Mouse (Mus musculus): ENCODE data around the gene C130026I21Rik. TPM values are rescaled to one million over a fixed set of nuclear protein-coding genes. Genes with fewer than 3 reads are reported as not detected.
"Not testable (repeated sequence)": the region's sequence is repeated elsewhere in the genome, so short reads cannot be mapped to it uniquely, and the experiment has no call there.

C130026I21Rik gene
- polyA plus RNA-seq, 1 experiment from 2014 or later: not detected

- not testable (repeated sequence) for H3K4me2 ChIP-seq (replicated peaks; ENCODE audit: low read depth, low read length); H3K4me3 ChIP-seq (ENCODE audit: low read depth, low read length); H3K9me3 ChIP-seq (ENCODE audit: control insufficient read depth, low read depth, low read length); H3K27me3 ChIP-seq (ENCODE audit: control insufficient read depth, insufficient read depth, low read length); ATAC-seq (ENCODE audit: insufficient number of reproducible peaks, insufficient read depth, low FRiP score, low read depth); H3K36me3 ChIP-seq (ENCODE audit: control insufficient read depth, insufficient read depth, low read length); H3K27ac ChIP-seq (ENCODE audit: low read length); H3K9ac ChIP-seq (replicated peaks; ENCODE audit: low read depth, low read length); H3K4me1 ChIP-seq (ENCODE audit: control insufficient read depth, insufficient read depth, low read length)
- 69% methylated on average over 1 of the region's 1 CpGs for WGBS
Measured at GRCm38 (mm10) chr1:85099864-85100263, 170.5 kb downstream of the C130026I21Rik start, which contains the start of gene Gm10553. TSS of gene Gm10553 (plus strand) at chr1:85100164.

GRCm38 (mm10) chr1:85099081-85099480 is 171.3 kb downstream of the C130026I21Rik start:
- not testable (repeated sequence) for H3K27me3 ChIP-seq (ENCODE audit: control insufficient read depth, insufficient read depth, low read length); H3K27ac ChIP-seq (ENCODE audit: low read length); H3K9me3 ChIP-seq (ENCODE audit: control insufficient read depth, low read depth, low read length); ATAC-seq (ENCODE audit: insufficient number of reproducible peaks, insufficient read depth, low FRiP score, low read depth); H3K4me3 ChIP-seq (ENCODE audit: low read depth, low read length); H3K4me1 ChIP-seq (ENCODE audit: control insufficient read depth, insufficient read depth, low read length); H3K4me2 ChIP-seq (replicated peaks; ENCODE audit: low read depth, low read length); H3K9ac ChIP-seq (replicated peaks; ENCODE audit: low read depth, low read length); H3K36me3 ChIP-seq (ENCODE audit: control insufficient read depth, insufficient read depth, low read length)
- WGBS: 79% methylated on average over 5 of the region's 7 CpGs

GRCm38 (mm10) chr1:85093011-85093572 is 177.3 kb downstream of the C130026I21Rik start:
- not testable (repeated sequence) for H3K4me1 ChIP-seq (ENCODE audit: control insufficient read depth, insufficient read depth, low read length); ATAC-seq (ENCODE audit: insufficient number of reproducible peaks, insufficient read depth, low FRiP score, low read depth); H3K27ac ChIP-seq (ENCODE audit: low read length); H3K4me3 ChIP-seq (ENCODE audit: low read depth, low read length); H3K36me3 ChIP-seq (ENCODE audit: control insufficient read depth, insufficient read depth, low read length); H3K9me3 ChIP-seq (ENCODE audit: control insufficient read depth, low read depth, low read length); H3K27me3 ChIP-seq (ENCODE audit: control insufficient read depth, insufficient read depth, low read length); H3K9ac ChIP-seq (replicated peaks; ENCODE audit: low read depth, low read length); H3K4me2 ChIP-seq (replicated peaks; ENCODE audit: low read depth, low read length)
- 76% methylated on average over 6 of the region's 7 CpGs for WGBS

DNA sequence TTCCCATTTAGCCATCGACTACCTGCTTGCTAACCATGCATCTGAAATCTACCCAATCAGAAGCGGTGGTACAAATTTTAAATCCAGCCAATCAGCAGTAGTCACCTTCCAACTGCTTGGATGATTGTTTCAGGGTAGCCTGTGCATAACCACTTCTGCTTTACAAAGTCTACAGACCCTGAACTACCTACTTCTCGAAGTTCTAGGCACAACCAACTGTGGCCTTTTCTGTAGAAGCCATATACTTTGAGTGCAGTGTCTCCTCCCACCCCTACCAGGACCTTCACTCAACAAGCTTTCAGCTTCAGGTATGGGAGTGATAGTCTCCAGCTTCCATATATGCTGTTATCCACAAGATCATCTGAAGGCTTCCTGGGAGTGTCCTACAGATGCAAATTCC is 178.2 kb downstream of the C130026I21Rik start:
- ATAC-seq (ENCODE audit: insufficient number of reproducible peaks, insufficient read depth, low FRiP score, low read depth); H3K4me1 ChIP-seq (ENCODE audit: control insufficient read depth, insufficient read depth, low read length): not testable (repeated sequence)
- 40% methylated on average over 1 of the region's 3 CpGs for WGBS

DNA sequence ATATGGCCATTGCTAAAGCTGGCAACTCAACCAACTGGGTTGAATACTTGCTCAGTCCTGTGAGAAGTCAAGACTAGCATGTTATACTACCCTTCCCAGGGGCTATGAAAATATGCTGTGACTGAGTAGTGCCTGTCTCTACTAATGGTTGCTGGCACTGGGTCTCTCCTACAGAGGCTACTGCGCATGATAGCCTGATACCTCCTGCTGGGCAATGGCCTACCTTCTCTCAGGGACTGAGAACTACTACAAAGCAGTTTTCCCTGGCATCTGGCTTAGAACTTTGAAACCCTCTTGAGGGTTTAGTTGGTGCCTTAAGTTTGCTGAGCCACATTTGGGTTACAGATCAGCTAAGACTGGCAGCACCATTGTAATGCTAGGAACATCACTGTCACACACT is 184.2 kb downstream of the C130026I21Rik start:
- H3K4me3 ChIP-seq (ENCODE audit: low read depth, low read length); H3K9ac ChIP-seq (replicated peaks; ENCODE audit: low read depth, low read length); H3K27me3 ChIP-seq (ENCODE audit: control insufficient read depth, insufficient read depth, low read length); H3K27ac ChIP-seq (ENCODE audit: low read length); H3K9me3 ChIP-seq (ENCODE audit: control insufficient read depth, low read depth, low read length); H3K4me2 ChIP-seq (replicated peaks; ENCODE audit: low read depth, low read length); ATAC-seq (ENCODE audit: insufficient number of reproducible peaks, insufficient read depth, low FRiP score, low read depth); H3K36me3 ChIP-seq (ENCODE audit: control insufficient read depth, insufficient read depth, low read length); H3K4me1 ChIP-seq (ENCODE audit: control insufficient read depth, insufficient read depth, low read length): not testable (repeated sequence)
- WGBS: 90% methylated on average over 1 of the region's 1 CpGs

More for the DNA sequence above, 178.2 kb downstream of the C130026I21Rik start:
- H3K9me3 ChIP-seq (ENCODE audit: control insufficient read depth, low read depth, low read length); H3K4me2 ChIP-seq (replicated peaks; ENCODE audit: low read depth, low read length); H3K36me3 ChIP-seq (ENCODE audit: control insufficient read depth, insufficient read depth, low read length); H3K9ac ChIP-seq (replicated peaks; ENCODE audit: low read depth, low read length); H3K27ac ChIP-seq (ENCODE audit: low read length); H3K4me3 ChIP-seq (ENCODE audit: low read depth, low read length); H3K27me3 ChIP-seq (ENCODE audit: control insufficient read depth, insufficient read depth, low read length): not testable (repeated sequence)

GRCm38 (mm10) chr1:85084803-85085202 is 185.6 kb downstream of the C130026I21Rik start:
- not testable (repeated sequence) for ATAC-seq (ENCODE audit: insufficient number of reproducible peaks, insufficient read depth, low FRiP score, low read depth); H3K4me1 ChIP-seq (ENCODE audit: control insufficient read depth, insufficient read depth, low read length); H3K9ac ChIP-seq (replicated peaks; ENCODE audit: low read depth, low read length); H3K4me2 ChIP-seq (replicated peaks; ENCODE audit: low read depth, low read length); H3K4me3 ChIP-seq (ENCODE audit: low read depth, low read length); H3K27ac ChIP-seq (ENCODE audit: low read length); H3K36me3 ChIP-seq (ENCODE audit: control insufficient read depth, insufficient read depth, low read length); H3K9me3 ChIP-seq (ENCODE audit: control insufficient read depth, low read depth, low read length); H3K27me3 ChIP-seq (ENCODE audit: control insufficient read depth, insufficient read depth, low read length)
- WGBS: 69% methylated on average over 3 of the region's 3 CpGs

DNA sequence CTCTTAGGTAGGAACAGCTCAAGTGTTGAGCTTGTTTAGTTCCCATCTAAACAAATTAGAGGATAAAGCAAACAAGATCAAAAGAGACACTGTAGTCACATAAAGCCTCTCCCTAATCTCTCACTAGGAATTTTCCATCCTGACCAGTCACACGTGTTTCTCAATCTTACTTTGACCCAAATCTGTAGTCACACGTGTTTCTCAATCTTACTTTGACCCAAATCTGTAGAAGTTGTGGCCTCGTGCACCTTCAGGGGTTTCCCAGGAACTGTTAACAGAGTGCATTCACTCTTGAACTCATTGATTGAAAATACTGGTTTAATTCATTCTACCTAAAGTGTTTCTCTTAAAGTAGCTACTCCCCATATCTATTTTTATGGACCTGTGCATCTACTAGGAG is 197.3 kb downstream of the C130026I21Rik start:
- not testable (repeated sequence) for H3K4me3 ChIP-seq (ENCODE audit: low read depth, low read length); H3K9me3 ChIP-seq (ENCODE audit: control insufficient read depth, low read depth, low read length); H3K9ac ChIP-seq (replicated peaks; ENCODE audit: low read depth, low read length); H3K4me2 ChIP-seq (replicated peaks; ENCODE audit: low read depth, low read length); ATAC-seq (ENCODE audit: insufficient number of reproducible peaks, insufficient read depth, low FRiP score, low read depth); H3K36me3 ChIP-seq (ENCODE audit: control insufficient read depth, insufficient read depth, low read length); H3K27ac ChIP-seq (ENCODE audit: low read length); H3K27me3 ChIP-seq (ENCODE audit: control insufficient read depth, insufficient read depth, low read length); H3K4me1 ChIP-seq (ENCODE audit: control insufficient read depth, insufficient read depth, low read length)
- 63% methylated on average over 3 of the region's 3 CpGs for WGBS

DNA sequence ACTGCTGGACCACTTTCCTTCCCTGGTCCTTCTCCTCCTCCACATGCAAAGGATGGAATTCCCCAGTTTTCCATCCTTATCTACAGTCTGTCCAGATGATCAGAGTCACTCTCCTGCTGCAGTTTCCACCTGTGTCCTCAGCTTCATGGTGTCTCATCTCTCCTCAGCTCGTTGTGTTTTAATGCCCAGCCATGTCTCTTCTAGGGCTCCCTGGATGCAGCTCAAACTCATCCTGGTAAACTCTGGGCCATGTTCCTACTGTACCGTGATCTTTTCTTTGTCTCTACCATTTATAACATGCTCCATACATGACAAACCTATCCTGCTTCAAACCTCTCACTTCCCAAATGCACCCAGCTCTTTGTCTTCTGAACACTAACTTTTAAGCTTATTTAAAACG is 198.7 kb downstream of the C130026I21Rik start:
- H3K9me3 ChIP-seq (ENCODE audit: control insufficient read depth, low read depth, low read length); H3K4me1 ChIP-seq (ENCODE audit: control insufficient read depth, insufficient read depth, low read length); ATAC-seq (ENCODE audit: insufficient number of reproducible peaks, insufficient read depth, low FRiP score, low read depth); H3K27me3 ChIP-seq (ENCODE audit: control insufficient read depth, insufficient read depth, low read length); H3K4me2 ChIP-seq (replicated peaks; ENCODE audit: low read depth, low read length); H3K27ac ChIP-seq (ENCODE audit: low read length); H3K4me3 ChIP-seq (ENCODE audit: low read depth, low read length); H3K36me3 ChIP-seq (ENCODE audit: control insufficient read depth, insufficient read depth, low read length); H3K9ac ChIP-seq (replicated peaks; ENCODE audit: low read depth, low read length): not testable (repeated sequence)
- WGBS: 66% methylated on average over 3 of the region's 3 CpGs

DNA sequence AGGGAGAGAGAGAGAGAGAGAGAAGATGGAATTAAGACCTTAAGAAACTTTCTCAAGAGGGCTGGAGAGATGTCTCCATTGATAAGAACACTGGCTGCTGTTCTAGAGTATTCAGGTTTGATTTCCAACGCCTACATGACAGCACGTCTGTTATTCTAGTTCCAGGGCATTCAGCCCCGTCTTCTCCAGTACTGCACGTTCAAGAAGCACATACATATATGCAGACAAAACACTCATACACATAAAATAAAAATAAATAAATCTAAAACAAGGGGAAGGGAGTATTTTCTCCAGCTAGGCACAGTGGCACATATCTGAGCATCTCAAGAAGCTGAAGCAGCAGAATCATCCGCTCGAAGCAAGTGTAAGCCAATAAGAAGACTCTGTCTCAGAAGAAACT is 234.6 kb downstream of the C130026I21Rik start:
- H3K4me1 ChIP-seq (ENCODE audit: control insufficient read depth, insufficient read depth, low read length); H3K36me3 ChIP-seq (ENCODE audit: control insufficient read depth, insufficient read depth, low read length); H3K27ac ChIP-seq (ENCODE audit: low read length); H3K9ac ChIP-seq (replicated peaks; ENCODE audit: low read depth, low read length); H3K27me3 ChIP-seq (ENCODE audit: control insufficient read depth, insufficient read depth, low read length); H3K4me3 ChIP-seq (ENCODE audit: low read depth, low read length); H3K4me2 ChIP-seq (replicated peaks; ENCODE audit: low read depth, low read length); ATAC-seq (ENCODE audit: insufficient number of reproducible peaks, insufficient read depth, low FRiP score, low read depth); H3K9me3 ChIP-seq (ENCODE audit: control insufficient read depth, low read depth, low read length): not testable (repeated sequence)
- 70% methylated on average over 4 of the region's 6 CpGs for WGBS

Measured in stomach, embryonic 14.5 days (tissue).